Mouse (Mus musculus) liver (tissue): ENCODE results near the gene Nme6.
A peak's percentile ranks its signal among the peaks of the same experiment; 100 is the strongest.
"Not testable (repeated sequence)": the region's sequence is repeated elsewhere in the genome, so short reads cannot be mapped to it uniquely, and the experiment has no call there.

Experiments used
- DNase-seq: peaks from one replicate; pipeline ENCODE4 v3.0.0-alpha.2; 2020; ENCODE audit warnings: mixed read lengths

The Nme6 gene

DNA sequence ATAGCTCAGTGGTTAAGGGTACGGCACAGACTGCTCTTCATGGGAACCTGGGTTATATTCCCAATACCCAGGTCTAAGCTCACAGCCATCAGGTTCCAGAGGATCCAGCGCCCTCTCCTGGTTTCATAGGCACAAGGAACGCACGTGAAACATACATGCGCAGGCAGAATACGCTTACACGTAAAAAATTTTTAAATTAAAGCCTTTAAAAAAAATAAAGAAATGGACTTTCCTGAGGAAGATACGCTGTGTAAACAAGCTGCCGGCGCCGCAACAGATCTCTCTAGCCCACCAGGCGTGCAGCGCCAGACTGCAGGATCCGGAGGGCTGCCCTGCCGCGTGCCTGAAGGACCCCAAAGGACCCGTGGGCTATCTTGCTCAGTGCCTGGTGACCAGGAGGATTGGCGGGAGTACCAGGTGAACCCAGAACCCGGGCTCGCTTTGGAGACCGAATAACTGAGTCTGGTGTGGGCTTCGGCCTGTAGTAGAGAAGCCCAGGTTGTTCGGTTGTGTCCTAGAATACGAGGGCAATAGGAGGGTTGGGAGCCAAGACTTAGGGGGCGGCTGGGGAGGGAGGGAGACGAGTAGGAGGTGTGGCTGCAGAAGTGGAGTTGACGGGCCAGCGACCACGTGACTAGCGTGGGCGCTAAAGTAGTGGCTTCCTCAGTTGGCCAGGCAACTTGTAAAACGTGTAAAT lies at the start of gene Nme6:
Gene Nme6, plus strand, starts transcription at position 359 of the 697 bp plus-strand sequence.
- peak; percentile 89 for DNase-seq

DNA sequence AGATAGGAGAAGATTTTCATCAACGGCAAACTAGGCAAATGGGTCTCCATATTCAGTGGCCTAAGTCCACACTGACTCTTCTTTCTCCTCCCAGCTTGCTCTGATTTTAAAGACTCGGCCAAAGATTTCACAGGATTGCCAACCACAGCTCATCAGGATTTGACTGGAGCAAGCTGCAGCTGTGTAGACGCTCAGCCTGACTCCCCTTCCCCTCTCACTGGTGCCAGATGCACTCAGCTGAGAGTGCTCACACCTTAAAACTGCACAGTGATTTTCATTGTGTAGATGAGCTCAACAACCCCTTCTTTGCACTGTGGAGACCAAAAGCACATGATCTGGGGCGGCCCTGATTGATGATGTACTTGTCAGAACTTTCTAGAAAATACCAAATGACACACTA lies 42.0 kb upstream of the Nme6 start, which contains the start of gene Fbxw27:
Gene Fbxw27, minus strand, starts transcription at position 101 of the 400 bp plus-strand sequence.
- not testable (repeated sequence) for DNase-seq

DNA sequence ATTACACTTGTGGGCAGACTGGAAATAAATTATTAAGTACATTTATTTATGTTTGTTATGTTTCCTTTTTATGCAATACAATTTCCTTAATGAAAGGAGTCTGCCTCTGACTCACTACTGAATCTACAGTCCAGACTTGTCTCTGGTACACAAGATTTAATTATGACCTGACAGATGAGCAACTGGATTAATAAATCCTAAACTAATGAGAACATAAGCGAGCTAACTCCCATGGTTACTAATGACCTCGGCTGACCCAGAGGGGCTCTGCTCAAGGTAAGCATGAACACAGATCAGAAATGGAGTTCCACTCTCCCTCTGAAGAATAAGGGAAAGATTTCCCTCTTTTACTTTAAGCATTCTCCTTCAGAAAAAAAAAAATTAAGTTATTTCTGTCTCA lies 37.3 kb upstream of the Nme6 start:
- DNase-seq = no peak

DNA sequence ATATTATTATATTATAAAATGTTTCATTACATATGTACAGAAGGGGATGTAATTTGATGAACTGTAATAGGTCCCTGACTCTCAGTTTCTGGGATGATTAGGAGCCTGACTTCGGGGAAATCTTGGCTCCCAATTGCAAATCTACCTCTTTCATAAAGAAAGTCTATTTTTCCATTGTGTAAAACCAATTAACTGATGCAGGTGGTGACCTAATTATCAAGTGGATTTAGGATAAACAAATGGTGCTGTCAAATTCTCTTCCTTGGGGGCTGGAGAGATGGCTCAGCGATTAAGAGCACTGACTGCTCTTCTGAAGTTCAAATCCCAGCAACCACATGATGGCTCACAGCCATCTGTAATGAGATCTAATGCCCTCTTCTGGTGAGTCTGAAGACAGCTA lies 36.7 kb upstream of the Nme6 start:
- no peak for DNase-seq

DNA sequence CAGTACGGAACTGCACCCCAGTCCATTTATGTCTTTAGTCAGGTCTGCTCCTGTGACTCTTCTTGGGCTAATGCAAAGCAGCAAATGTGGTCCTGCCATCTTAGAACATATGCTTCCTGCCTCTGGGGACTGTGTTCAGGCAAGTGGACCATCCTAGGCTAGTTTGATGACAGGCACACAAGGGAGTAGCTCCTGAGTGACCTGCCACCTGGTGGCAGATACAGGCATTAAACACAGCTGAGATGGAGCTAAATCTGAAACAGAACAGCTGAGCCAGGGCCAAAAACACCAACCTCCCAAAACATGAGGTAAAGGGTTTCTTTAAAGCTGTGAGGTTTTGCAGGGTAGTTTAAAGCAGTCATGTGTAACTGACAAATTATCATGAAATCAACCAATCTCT lies 34.5 kb upstream of the Nme6 start:
- DNase-seq = peak; percentile 7

DNA sequence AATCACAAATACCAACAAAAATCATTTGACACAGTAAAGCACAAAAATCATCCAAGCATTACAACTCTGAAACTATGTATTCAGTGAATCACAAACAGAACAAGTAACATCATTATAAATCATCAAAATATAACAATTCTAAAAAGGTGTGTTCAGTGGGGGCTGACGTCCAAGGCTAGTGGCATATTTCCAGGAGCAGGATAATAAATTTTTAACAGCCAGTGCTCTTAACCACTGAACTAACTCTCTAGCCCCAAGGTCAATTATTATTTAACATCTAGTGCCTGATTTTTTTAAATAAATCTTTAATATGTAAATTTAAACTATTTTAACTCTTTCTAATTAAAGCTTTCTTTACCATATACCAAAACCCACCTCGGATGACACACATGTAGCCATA lies 27.0 kb upstream of the Nme6 start:
- not testable (repeated sequence) for DNase-seq

DNA sequence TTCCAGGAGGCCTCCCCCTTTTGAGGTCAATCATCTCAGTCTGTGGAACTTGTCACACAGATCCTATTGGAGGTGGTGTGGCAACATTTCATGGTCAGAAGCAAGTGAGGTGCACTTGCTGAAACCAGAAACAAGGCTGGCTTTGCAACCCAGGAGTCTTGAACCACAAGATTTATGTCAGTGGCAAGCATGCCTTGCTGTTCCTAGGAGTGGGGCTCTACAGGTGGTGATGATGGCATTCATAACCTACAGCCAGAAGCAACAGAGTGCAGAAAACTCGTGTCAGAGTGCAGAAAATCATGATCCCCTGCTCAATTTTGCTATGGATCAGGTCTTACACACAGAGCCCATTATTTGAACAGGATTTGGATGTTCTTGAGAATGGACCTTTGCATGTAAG lies 26.3 kb upstream of the Nme6 start:
- no peak for DNase-seq

DNA sequence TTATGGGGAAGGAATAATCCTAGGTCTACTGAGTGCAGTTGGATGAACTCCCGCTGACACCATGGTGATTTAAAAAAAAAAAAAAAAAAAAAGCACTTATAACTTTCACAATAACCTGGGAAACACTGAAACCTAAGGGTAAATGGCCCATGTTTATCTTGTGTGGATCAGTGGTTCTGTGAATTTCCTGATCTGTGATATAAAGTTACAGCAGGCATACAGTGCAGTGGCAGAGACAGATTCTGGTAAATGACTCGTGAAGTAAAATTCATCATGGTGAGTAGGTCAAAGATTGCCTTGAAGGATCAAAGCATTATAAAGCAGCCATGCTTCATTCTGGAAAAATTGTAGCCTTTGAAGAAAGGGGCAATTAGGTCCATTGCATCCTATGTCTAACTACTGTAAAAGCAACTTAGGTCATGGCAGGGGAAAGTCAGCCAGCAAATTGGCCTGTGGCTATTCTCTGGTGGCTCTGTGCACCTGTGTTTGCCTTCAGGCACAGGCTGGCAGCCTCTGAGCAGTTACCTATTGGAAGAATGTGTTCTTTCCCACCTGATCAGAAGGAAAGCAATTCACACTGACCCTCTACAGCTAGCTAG lies 25.8 kb upstream of the Nme6 start:
- no peak for DNase-seq

DNA sequence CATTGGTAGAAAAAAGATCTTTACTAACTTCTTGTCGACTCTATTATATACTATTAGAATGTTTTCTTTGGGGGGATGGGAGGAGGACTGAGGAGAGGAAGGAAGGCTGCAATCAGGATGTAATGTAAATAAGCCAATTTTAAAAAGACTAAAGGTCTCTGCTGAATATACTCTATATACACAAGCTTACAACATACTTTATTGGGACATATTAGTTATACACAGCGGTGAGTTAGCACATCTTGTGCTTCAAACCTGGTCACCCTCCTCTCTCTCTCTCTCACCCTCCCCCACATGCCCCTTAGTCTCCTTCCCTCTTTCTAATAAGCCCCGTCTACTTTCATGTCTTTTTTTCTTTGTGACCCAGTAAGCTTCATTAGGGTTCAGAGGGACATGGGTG lies 24.7 kb upstream of the Nme6 start:
- no peak for DNase-seq

DNA sequence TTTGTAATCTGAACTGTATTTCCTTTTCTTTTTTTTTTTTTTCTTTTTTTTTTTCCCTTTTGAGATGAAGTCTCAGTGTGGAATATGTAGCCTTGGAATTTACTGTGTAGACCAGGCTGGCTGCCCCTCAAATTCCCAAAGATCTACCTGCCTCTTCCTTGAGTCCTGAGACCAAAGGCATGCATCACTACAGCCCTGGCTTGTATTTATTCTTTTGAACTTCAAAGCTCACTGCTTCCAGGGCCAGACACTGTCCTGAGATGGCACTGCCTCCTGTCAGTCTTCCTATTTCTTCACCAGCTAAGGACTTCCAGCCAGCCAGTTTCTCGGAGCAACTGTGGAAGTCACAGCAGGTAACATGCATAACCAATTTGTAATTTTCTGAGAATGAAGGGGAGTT lies 20.6 kb upstream of the Nme6 start, which contains the start of gene Spink8:
Gene Spink8, plus strand, starts transcription at position 301 of the 400 bp plus-strand sequence.
- DNase-seq = no peak

DNA sequence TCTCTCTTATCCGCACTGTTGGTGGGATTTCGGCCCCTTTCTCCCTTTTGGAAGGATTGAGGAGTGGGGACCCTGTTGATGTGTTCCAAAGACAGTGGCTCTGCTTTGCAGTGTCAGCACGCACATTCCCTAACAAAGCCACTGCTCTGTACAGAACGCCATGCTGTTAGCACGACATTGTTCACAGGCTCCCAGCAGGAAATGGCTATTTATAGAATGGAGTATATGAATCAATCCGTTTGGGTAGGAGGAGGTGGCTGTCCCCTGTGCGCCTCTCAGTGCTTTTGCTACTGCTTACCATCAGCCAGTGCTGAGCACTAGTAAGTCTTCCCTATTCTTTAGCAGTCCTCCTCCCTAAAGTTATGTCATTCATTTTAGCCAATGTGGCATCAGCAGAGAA lies 19.1 kb upstream of the Nme6 start:
- DNase-seq = no peak

DNA sequence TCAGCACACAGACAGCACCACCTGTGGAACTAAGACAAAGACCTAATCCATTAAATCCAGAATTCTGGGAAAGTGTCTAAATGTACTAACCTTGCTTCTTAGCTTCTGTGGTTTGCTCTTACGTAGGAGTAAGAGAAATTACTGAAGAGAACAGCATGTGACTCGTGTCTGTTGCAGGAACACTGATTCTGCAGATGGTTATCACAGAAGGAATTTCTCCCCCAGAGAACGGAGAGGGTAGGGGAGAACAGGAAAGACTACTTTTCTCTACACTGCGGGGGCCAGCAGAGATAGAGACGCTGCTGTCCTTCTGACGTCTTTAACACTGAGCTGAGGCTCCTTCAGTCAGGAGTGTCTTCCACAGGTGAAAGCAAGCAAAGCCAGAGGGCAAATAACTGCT lies 16.2 kb upstream of the Nme6 start:
- DNase-seq = no peak

DNA sequence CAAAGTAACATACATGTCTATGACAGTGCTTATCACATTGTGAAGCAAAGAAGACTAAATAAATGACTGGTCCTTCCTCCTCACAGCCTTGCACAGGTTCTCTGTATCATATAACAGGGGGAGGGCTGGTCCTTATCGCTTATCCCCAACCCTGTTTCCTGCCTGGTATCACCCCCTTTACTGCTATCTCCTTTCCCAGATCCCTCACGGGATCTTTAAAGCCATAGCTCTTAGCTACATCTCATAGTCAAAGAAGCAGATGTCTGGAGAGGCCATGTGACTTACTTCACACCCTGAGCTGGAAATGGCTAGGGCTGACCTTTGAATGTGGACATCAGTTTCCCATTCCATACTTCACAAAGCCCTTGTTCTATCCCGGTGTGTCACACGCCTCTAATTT lies 6.8 kb upstream of the Nme6 start:
- DNase-seq = peak; percentile 9

DNA sequence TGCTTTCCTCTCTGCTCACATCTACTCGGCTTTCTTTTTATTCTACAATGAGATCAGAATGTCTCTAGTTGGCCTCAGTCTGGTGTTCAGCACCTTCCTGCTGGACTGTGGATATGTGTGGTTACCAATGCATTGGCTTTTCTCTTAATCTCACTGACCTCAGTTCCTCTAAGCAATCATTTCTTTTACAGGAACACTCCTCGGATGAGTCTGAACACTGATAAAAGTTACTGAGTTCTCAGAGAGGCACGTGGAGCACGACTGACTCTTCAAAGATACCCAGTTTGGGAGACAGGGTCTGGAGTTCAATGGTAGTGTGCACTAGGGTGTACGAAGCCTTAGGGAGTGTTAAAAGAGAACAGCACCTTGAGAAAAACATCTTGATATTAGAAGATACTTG lies 6.4 kb upstream of the Nme6 start:
- DNase-seq = no peak

DNA sequence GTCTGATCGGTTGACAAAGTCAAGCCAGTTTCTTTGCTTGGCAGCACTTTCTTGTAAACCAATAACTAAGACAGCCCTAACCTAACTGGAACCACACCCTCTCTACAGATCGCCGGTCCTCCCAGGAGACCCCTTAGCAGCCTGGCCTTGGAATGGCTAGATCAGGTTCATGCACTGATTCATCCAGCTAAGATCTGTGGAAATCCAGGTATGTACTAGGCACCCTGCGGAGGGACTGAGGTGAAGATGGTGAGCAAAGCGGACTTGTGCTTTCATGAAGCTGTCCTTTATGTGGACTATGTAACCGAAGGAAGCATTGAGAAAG lies 501 bp downstream of the Nme6 start:
- DNase-seq = no peak

DNA sequence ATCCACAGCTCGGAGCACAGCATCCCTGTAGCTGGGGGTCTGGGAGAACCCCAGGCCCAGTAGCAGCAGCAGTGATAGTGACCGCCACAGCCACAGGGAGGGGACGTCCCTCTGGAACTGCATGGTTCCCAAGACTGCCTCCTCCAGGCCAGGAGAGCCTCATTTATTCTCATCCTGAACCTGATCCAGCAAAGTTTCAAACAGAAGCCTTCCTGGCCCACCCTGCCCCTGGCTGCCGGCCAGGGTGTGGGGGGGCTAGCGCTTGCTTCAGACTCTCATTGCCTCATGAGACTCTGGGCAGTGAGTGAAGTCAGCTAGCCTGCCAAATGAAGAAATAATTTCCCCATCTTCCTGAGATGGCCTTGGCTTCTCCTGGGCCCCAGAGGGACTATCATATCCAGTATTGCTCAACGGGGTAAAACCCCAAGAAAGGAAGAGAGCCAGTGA lies 16.8 kb downstream of the Nme6 start, which contains the start of gene Camp:
Gene Camp, minus strand, starts transcription at position 306 of the 447 bp plus-strand sequence.
- peak; percentile 25 for DNase-seq

DNA sequence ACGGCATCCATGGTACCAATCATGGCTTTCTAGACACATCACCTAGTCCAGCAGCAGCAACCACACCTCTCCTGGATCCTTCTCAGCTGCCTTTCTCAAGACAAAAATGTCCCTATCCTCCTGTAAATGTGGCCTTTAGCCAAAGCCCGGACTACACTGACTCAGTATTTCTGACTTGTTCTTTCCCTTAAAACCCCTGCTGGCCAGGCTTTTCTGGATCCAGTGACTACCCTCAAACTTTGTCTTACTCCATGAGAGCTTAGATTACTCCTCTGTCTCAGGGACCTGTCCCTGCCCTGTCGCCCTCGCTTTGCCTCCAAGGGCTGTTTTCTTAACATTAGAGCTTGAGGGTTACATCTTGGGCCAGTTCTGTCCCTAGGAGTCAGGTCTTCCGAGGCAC lies 17.6 kb downstream of the Nme6 start:
- no peak for DNase-seq

DNA sequence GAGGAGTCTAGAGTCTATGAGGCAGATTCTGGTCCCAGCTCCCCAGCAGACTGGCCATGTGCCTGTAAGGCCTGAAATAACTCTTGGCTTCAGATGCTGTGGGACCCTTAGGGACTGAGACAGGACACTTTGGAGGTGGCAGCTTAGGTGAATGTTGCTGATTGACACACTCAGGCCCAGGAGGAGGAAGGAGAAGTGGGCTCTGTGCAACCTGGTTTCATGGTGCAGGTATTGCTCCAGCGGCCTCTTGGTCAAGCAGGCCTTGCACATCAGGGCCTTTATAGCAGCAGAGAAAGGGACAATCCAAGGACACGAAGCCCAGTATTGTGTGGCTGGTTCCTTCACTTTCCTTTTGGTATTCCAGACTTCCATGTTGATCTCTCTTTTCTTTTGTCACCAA lies 21.8 kb downstream of the Nme6 start:
- DNase-seq = no peak

DNA sequence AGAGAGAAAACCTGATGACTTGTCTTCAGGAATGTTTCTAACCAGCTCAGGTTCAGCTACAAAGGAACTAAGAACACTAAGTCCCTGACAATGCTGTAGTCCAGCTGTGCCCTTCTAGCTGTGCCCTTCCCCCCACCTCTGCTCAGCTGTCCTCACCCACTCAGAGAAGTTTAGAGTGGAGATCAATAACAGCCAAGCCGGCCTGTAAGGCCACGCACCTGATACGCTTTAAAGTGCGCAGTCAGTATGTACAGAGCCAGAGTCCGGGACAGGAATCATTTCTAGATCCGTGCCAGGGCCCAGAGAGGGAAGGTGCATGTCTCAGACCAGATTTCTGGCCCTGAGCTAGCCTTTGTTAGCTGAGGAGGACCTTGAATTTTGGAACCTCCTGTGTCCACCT lies 23.4 kb downstream of the Nme6 start:
- no peak for DNase-seq

DNA sequence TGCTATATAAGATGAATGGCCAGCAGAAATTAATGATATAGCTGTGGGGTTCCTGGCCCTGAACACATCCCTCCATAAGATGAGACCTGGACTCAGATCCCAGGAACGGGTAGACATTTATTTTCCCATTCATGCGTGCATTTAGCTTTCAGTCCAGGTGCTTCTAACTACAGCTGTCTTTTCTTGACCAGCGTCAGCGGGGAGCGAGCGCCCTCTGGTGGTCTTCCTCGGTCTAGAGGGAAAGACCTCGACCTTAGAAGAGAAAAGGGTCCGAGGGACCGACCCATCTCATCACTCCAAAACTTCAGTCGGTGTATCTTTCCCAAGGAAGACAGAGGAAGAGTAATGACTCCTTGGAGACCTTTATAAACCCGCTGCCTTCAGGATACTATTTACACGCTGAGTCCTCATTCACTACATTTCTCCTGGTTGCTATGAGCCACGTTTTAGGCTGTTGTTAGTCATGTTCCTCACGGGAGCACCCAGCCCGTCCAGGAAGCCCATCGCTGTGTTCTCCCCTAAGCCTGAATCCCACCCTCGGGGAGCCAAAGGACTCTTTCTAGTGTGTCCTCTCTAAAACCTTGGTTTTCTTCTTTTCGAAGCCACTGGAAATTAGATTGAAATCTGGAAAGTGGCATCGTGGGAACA lies 30.0 kb downstream of the Nme6 start:
- DNase-seq = peak; percentile 88

DNA sequence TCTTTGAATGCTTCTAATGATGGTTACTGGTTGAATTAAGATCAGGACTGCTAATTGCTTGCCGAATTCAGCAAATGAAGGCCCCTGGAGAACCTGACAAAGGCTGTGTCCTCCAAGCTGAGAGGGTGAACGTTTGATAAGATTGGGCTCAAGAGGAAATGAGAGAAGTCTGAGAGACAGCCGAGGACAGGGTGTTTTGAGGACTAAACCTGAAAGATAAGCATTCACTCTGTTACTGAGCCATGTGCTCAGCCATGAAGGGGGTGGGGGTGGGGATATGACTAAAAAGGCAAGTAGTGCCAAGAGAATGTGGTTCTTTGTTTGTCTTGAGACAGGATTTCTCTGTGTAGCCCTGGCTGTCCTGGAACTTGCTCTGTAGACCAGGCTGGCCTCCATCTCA lies 30.5 kb downstream of the Nme6 start:
- DNase-seq = no peak

DNA sequence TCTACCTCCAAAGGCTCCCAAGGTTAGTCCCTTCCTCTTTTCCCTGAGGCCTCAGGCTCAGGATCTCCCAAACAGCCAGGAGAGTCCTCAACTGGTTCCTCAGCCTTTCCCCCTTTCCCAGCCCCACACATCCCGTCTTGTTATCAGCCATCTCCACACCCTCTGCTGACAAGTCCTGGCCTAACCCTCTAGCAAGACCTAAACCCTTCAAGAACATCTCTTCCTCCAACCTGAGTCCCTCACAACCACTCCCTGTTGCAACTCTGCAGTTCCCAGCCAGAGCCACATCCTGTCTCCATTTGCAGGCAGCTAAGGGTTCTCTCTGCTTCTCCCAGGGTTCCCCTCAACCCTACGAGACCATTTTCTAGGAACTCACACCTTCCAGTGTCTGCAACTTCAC lies 33.7 kb downstream of the Nme6 start:
- DNase-seq = no peak

DNA sequence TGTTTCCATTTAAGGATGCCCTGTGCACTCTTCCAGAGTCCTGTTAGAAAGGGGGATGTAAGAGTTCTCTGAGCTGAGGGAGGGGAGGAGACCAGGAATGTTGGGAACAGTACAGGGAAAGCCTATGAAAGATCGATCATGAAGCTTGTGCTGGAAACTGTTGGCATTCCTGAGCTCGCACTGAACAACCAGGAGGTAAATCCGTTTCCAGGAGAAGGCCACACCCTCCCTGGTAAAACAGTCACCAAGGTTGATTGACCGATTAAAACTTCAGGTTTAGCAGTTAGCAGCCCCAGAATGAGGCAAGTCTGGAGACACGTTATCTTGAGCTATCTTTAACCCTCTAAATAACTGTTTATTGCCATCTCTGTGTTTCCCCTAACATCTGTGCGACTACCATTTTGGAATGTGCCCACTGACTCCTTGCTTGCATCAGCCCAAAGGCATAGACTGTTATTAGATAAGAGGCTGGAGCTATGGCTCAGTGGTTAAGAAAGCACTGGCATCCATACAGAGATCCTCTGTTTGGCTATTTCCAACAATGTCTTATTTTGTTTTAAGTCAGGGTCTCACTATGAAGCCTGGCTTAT lies 38.5 kb downstream of the Nme6 start:
- DNase-seq = no peak
